Mouse (Mus musculus): ENCODE data around the gene Ube2r2. TPM values are rescaled to one million over a fixed set of nuclear protein-coding genes. Genes with fewer than 3 reads are reported as not detected.
A peak's percentile ranks its signal among the peaks of the same experiment; 100 is the strongest.

The Ube2r2 gene
- total RNA-seq, 2 experiments from 2014 or later: 85.2 to 88.4 TPM

GRCm38 (mm10) chr4:41116817-41117216, 18.7 kb upstream of the Ube2r2 start:
- DNase-seq (ENCODE audit: low spot score in 2 of 2): no peak

- peak; percentile 54 to 71 for DNase-seq (ENCODE audit: low spot score in 2 of 2)
Observed at GRCm38 (mm10) chr4:41118706-41119292, 16.7 kb upstream of the Ube2r2 start.

GRCm38 (mm10) chr4:41124180-41124951, 11.2 kb upstream of the Ube2r2 start, which contains the start of gene Nol6:
Nol6 (minus strand) TSS chr4:41124455.
- DNase-seq (ENCODE audit: low spot score in 2 of 2): peak; percentile 98 to 99

- peak; percentile 51 to 64 for DNase-seq (ENCODE audit: low spot score in 2 of 2)
Observed at GRCm38 (mm10) chr4:41129406-41129805, 6.1 kb upstream of the Ube2r2 start.

GRCm38 (mm10) chr4:41129836-41130235, 5.7 kb upstream of the Ube2r2 start:
- no peak for DNase-seq (ENCODE audit: low spot score in 2 of 2)

- DNase-seq (ENCODE audit: low spot score in 2 of 2): no peak
Observed at GRCm38 (mm10) chr4:41132471-41132870, 3.1 kb upstream of the Ube2r2 start.

- no peak for DNase-seq (ENCODE audit: low spot score in 2 of 2)
Observed at GRCm38 (mm10) chr4:41133529-41134291, 1.8 kb upstream of the Ube2r2 start.

GRCm38 (mm10) chr4:41134935-41135710, 420 bp upstream of the Ube2r2 start:
- peak; percentile 62 to 73 for DNase-seq (ENCODE audit: low spot score in 2 of 2)

GRCm38 (mm10) chr4:41136454-41136805, 887 bp downstream of the Ube2r2 start:
- DNase-seq (ENCODE audit: low spot score in 2 of 2): no peak

- DNase-seq (ENCODE audit: low spot score in 2 of 2): no peak
Observed at GRCm38 (mm10) chr4:41136811-41137210, 1.3 kb downstream of the Ube2r2 start.

GRCm38 (mm10) chr4:41140174-41140875, 4.8 kb downstream of the Ube2r2 start:
- no peak for DNase-seq (ENCODE audit: low spot score in 2 of 2)

- DNase-seq (ENCODE audit: low spot score in 2 of 2): no peak
Observed at GRCm38 (mm10) chr4:41142601-41143000, 7.1 kb downstream of the Ube2r2 start.

GRCm38 (mm10) chr4:41149891-41150290, 14.3 kb downstream of the Ube2r2 start:
- no peak for DNase-seq (ENCODE audit: low spot score in 2 of 2)

- no peak for DNase-seq (ENCODE audit: low spot score in 2 of 2)
Observed at GRCm38 (mm10) chr4:41151186-41151585, 15.6 kb downstream of the Ube2r2 start.

GRCm38 (mm10) chr4:41153146-41153545, 17.6 kb downstream of the Ube2r2 start:
- no peak for DNase-seq (ENCODE audit: low spot score in 2 of 2)

GRCm38 (mm10) chr4:41156961-41157360, 21.4 kb downstream of the Ube2r2 start:
- no peak for DNase-seq (ENCODE audit: low spot score in 2 of 2)

- no peak for DNase-seq (ENCODE audit: low spot score in 2 of 2)
Observed at GRCm38 (mm10) chr4:41158251-41158650, 22.7 kb downstream of the Ube2r2 start.

- no peak for DNase-seq (ENCODE audit: low spot score in 2 of 2)
Observed at GRCm38 (mm10) chr4:41161232-41161631, 25.7 kb downstream of the Ube2r2 start.

- DNase-seq (ENCODE audit: low spot score in 2 of 2): no peak
Observed at GRCm38 (mm10) chr4:41164974-41165373, 29.4 kb downstream of the Ube2r2 start.

- peak; percentile 79 to 85 for DNase-seq (ENCODE audit: low spot score in 2 of 2)
Observed at GRCm38 (mm10) chr4:41165693-41166475, 30.3 kb downstream of the Ube2r2 start.
